Mouse (Mus musculus) liver, embryonic 15.5 days (tissue): ENCODE measurements around the gene Kctd21. TPM values are rescaled to one million over a fixed set of nuclear protein-coding genes. Genes with fewer than 3 reads are reported as not detected.
A peak's percentile ranks its signal among the peaks of the same experiment; 100 is the strongest.

ENCODE experiments used
- ATAC-seq: fragments of 200-750 bp; cut with Nextera tagmentation; 2 replicates; pipeline ENCODE4 v1.8.0; 2017; ENCODE audit warnings: moderate number of reproducible peaks, mild to moderate bottlenecking, moderate library complexity; ENCODE audit not compliant: insufficient read depth
- H3K27ac ChIP-seq: fragments of 300-500 bp; sonication (generic); replicated peaks from 2 replicates; pipeline ENCODE4 v1.5.1; 2015; ENCODE audit warnings: mild to moderate bottlenecking, inconsistent platforms
- H3K27me3 ChIP-seq: fragments of 300-500 bp; sonication (generic); 2 replicates; pipeline ENCODE4 v1.6.1; 2015; ENCODE audit warnings: mild to moderate bottlenecking, inconsistent platforms
- H3K36me3 ChIP-seq: fragments of 300-500 bp; sonication (generic); replicated peaks from 2 replicates; pipeline ENCODE4 v1.6.1; 2015; ENCODE audit warnings: moderate library complexity, mild to moderate bottlenecking, inconsistent platforms
- H3K4me1 ChIP-seq: fragments of 300-500 bp; sonication (generic); replicated peaks from 2 replicates; pipeline ENCODE4 v1.6.1; 2015; ENCODE audit warnings: inconsistent platforms
- H3K4me2 ChIP-seq: fragments of 300-500 bp; sonication (generic); 2 replicates; pipeline ENCODE4 v1.6.1; 2015; ENCODE audit warnings: moderate library complexity, mild to moderate bottlenecking, inconsistent platforms
- H3K4me3 ChIP-seq: fragments of 300-500 bp; sonication (generic); replicated peaks from 2 replicates; pipeline ENCODE4 v1.5.1; 2015; ENCODE audit warnings: mild to moderate bottlenecking, inconsistent platforms
- H3K9ac ChIP-seq: fragments of 300-500 bp; sonication (generic); 2 replicates; pipeline ENCODE4 v1.6.1; 2015; ENCODE audit warnings: moderate library complexity, mild to moderate bottlenecking, inconsistent platforms
- H3K9me3 ChIP-seq: fragments of 300-500 bp; sonication (generic); replicated peaks from 2 replicates; pipeline ENCODE4 v1.6.1; 2016; ENCODE audit warnings: inconsistent platforms
- WGBS: fragments of 180-500 bp; shearing (Covaris S2); methylation state at CpG from one replicate; pipeline ENCODE4 v1.1.7; 2015; ENCODE audit warnings: mixed read lengths; ENCODE audit not compliant: insufficient replicate concordance; 5-methylcytosine and 5-hydroxymethylcytosine counted together
- polyA plus RNA-seq: library from polyadenylated mRNA; unstranded; fragments of >200 nt; fragmentation: Nextera tagmentation; extraction: Ambion mirVana; gene quantifications from 2 replicates; pipeline ENCODE4 v1.2.1, GENCODE M21; 2015

Kctd21 gene
- polyA plus RNA-seq, 1 experiment from 2014 or later = 1.2 TPM

GRCm38 (mm10) chr7:97336678-97337077 is 4.6 kb downstream of the Kctd21 start:
- Histone ChIP-seq H3K27me3 (no peaks in the 10 kb centered on the region), H3K27ac (no peak overlapping the region), H3K4me2 (no peak overlapping the region), H3K9me3 (no peaks in the 10 kb centered on the region), H3K4me3 (no peak overlapping the region), H3K9ac (no peak overlapping the region), H3K36me3 (no peaks in the 10 kb centered on the region), H3K4me1 (peaks cover 34% of the 10 kb centered on the region)
- no peak for ATAC-seq
- WGBS = 38% methylated on average over 1 of the region's 1 CpGs

GRCm38 (mm10) chr7:97338593-97338992 is 6.5 kb downstream of the Kctd21 start:
- WGBS = 58% methylated on average over 4 of the region's 4 CpGs
- Histone ChIP-seq H3K9me3 (no peaks in the 10 kb centered on the region), H3K27me3 (no peaks in the 10 kb centered on the region), H3K9ac (no peak overlapping the region), H3K4me3 (no peak overlapping the region), H3K4me2 (no peak overlapping the region), H3K36me3 (no peaks in the 10 kb centered on the region), H3K27ac (no peak overlapping the region), H3K4me1 (peaks cover 24% of the 10 kb centered on the region)
- peak; percentile 60; the same call in 1 of the 2 replicates for ATAC-seq

- Histone ChIP-seq H3K27ac (no peak overlapping the region), H3K4me1 (peaks cover 24% of the 10 kb centered on the region), H3K36me3 (no peaks in the 10 kb centered on the region), H3K4me2 (no peak overlapping the region), H3K9me3 (no peaks in the 10 kb centered on the region), H3K27me3 (no peaks in the 10 kb centered on the region), H3K9ac (no peak overlapping the region), H3K4me3 (no peak overlapping the region)
- ATAC-seq = no peak
- WGBS = 82% methylated on average over 7 of the region's 7 CpGs
Observed at GRCm38 (mm10) chr7:97339623-97340022, 7.5 kb downstream of the Kctd21 start.

DNA sequence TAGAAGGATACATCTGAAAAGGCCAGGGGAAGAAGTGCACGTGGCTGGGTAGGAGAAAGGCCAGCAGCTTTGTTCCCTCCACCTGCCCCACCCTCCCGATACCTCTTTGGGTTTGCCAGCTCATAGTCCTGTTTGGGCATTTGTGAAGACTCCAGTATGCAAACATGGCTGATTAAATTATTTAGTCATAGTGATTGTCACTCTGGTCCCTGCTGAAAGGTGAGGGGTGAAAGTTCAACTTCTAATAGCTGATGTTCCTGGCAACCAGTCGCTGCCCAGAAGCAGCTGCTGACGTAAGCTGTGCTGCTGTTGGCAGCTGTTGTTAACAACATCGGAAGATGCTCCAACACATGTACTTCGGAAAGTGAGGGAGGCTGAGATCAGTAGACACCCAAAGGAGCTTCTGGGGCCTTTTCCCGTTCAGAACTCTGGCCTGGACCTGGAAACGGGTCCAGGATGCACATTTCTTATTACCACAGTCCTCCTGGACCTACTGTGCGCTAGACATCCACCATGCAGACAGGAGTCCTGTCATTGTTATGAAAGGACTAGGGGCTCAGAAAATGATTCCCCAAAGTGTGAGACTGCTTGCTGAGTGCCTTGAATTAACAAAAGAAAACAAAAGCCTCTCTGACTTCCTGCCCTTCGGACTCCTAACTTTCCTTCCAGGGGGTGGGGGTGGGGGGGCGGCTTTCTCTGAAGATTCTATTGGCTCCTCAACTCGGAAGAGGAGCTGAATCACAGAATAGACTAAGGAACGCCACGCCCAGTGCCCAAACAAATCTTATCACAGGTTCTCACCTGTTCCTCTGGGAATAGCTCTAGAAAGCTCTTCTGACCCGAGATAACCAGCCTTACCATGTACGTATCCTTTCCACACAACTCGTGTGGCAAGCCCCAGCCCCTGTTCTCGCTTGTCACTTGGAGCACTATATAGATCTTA is 9.1 kb downstream of the Kctd21 start:
- H3K4me2 ChIP-seq = no peak overlapping the region
- H3K9me3 ChIP-seq = no peaks in the 10 kb centered on the region
- no peak overlapping the region for H3K27ac ChIP-seq
- peaks cover 24% of the 10 kb centered on the region for H3K4me1 ChIP-seq
- no peaks in the 10 kb centered on the region for H3K36me3 ChIP-seq
- WGBS = 41% methylated on average over 18 of the region's 18 CpGs
- H3K9ac ChIP-seq = no peak overlapping the region
- no peak for ATAC-seq
- no peaks in the 10 kb centered on the region for H3K27me3 ChIP-seq
- no peak overlapping the region for H3K4me3 ChIP-seq

- Histone ChIP-seq H3K9ac (no peak overlapping the region), H3K4me2 (no peak overlapping the region), H3K4me1 (peaks cover 25% of the 10 kb centered on the region), H3K9me3 (no peaks in the 10 kb centered on the region), H3K4me3 (no peak overlapping the region), H3K27me3 (no peaks in the 10 kb centered on the region), H3K27ac (no peak overlapping the region), H3K36me3 (no peaks in the 10 kb centered on the region)
- ATAC-seq = no peak
- 43% methylated on average over 2 of the region's 2 CpGs for WGBS
Observed at GRCm38 (mm10) chr7:97342961-97343360, 10.8 kb downstream of the Kctd21 start.

DNA sequence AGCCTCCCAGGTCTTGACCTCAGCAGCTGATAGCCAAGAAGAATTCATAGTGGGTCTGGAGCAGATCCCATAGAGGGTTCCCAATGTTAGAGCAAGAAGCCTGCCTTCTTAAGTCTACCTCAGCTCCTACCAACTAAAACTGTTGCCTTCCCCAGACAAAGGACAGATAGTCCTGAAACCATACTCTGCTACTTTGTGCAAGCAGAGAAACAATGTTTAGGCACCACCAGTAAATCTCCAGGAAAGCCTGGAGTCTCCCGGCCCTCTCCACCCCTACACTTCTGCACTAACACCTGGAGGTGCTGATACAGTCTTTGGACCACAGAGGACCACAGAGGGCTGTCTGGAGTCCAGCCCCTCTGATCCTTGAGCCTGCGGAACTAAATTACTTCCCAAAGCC is 12.5 kb downstream of the Kctd21 start:
- Histone ChIP-seq H3K36me3 (no peaks in the 10 kb centered on the region), H3K4me3 (no peak overlapping the region), H3K4me1 (peaks cover 21% of the 10 kb centered on the region), H3K27ac (no peak overlapping the region), H3K27me3 (no peaks in the 10 kb centered on the region), H3K4me2 (no peak overlapping the region), H3K9ac (no peak overlapping the region), H3K9me3 (no peaks in the 10 kb centered on the region)
- no peak for ATAC-seq
- 77% methylated on average over 2 of the region's 2 CpGs for WGBS

GRCm38 (mm10) chr7:97345229-97345871 is 13.2 kb downstream of the Kctd21 start:
- Histone ChIP-seq H3K27ac (no peak overlapping the region), H3K9me3 (no peaks in the 10 kb centered on the region), H3K9ac (no peak overlapping the region), H3K4me1 (peaks cover 21% of the 10 kb centered on the region), H3K4me3 (no peak overlapping the region), H3K4me2 (no peak overlapping the region), H3K36me3 (no peaks in the 10 kb centered on the region), H3K27me3 (no peaks in the 10 kb centered on the region)
- no peak for ATAC-seq
- 64% methylated on average over 10 of the region's 10 CpGs for WGBS

GRCm38 (mm10) chr7:97346111-97346821 is 14.1 kb downstream of the Kctd21 start:
- no peaks in the 10 kb centered on the region for H3K9me3 ChIP-seq
- no peak overlapping the region for H3K4me3 ChIP-seq
- no peaks in the 10 kb centered on the region for H3K27me3 ChIP-seq
- 50% methylated on average over 9 of the region's 9 CpGs for WGBS
- H3K9ac ChIP-seq = 0 out of 2 replicates have a peak overlapping the region, but pooled peaks have one; percentile 4
- H3K4me2 ChIP-seq = peak overlapping the region; percentile 23; the same call in 1 of the 2 replicates
- ATAC-seq = peak; percentile 33; the same call in 1 of the 2 replicates
- H3K4me1 ChIP-seq = peaks cover 15% of the 10 kb centered on the region
- no peak overlapping the region for H3K27ac ChIP-seq
- H3K36me3 ChIP-seq = no peaks in the 10 kb centered on the region

- H3K4me1 ChIP-seq = peaks cover 10% of the 10 kb centered on the region
- no peaks in the 10 kb centered on the region for H3K9me3 ChIP-seq
- no peak overlapping the region for H3K4me3 ChIP-seq
- 0 out of 2 replicates have a peak overlapping the region, but pooled peaks have one; percentile 4 for H3K9ac ChIP-seq
- no peaks in the 10 kb centered on the region for H3K36me3 ChIP-seq
- no peaks in the 10 kb centered on the region for H3K27me3 ChIP-seq
- H3K4me2 ChIP-seq = peak overlapping the region; percentile 23; the same call in 1 of the 2 replicates
- 22% methylated on average over 4 of the region's 4 CpGs for WGBS
- no peak overlapping the region for H3K27ac ChIP-seq
- ATAC-seq = peak; percentile 71; the same call in 1 of the 2 replicates
Observed at GRCm38 (mm10) chr7:97346822-97347166, 14.7 kb downstream of the Kctd21 start.

DNA sequence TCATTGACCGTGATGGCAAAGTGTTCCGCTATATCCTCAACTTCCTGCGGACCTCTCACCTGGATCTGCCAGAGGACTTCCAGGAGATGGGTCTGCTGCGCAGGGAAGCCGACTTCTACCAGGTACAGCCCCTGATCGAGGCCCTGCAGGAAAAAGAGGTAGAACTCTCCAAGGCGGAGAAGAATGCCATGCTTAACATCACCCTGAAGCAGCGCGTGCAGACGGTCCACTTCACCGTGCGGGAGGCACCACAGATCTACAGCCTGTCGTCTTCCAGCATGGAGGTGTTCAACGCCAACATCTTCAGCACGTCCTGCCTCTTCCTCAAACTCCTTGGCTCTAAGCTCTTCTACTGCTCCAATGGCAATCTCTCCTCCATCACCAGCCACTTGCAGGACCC is 15.3 kb downstream of the Kctd21 start:
- Histone ChIP-seq H3K9ac (no peak overlapping the region), H3K27me3 (no peaks in the 10 kb centered on the region), H3K36me3 (no peaks in the 10 kb centered on the region), H3K4me1 (peaks cover 5% of the 10 kb centered on the region), H3K9me3 (no peaks in the 10 kb centered on the region), H3K4me3 (no peak overlapping the region), H3K27ac (no peak overlapping the region), H3K4me2 (no peak overlapping the region)
- ATAC-seq = no peak
- WGBS = 84% methylated on average over 15 of the region's 15 CpGs

DNA sequence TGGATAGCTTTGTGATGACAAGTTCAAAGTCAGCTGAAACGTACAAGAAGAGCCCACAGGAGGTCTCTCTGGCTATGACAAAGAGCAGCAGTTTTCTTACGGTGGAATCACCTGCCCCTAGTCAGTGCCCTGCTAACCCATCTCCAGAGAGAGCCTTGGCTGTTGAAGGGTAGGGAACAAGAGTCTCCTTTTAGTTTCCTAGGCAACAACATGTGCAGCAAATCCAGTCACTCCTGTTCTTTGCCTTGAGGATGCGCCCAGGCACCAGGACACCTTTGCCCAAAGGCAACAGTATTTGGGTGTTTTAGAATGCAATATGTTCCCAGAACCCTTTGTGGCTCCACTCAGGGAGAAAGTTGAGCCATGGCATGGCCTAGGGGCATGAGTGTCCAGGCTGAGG is 16.2 kb downstream of the Kctd21 start:
- H3K4me3 ChIP-seq = no peak overlapping the region
- no peak overlapping the region for H3K27ac ChIP-seq
- no peaks in the 10 kb centered on the region for H3K27me3 ChIP-seq
- 72% methylated on average over 3 of the region's 3 CpGs for WGBS
- no peaks in the 10 kb centered on the region for H3K36me3 ChIP-seq
- no peak for ATAC-seq
- no peaks in the 10 kb centered on the region for H3K9me3 ChIP-seq
- no peak overlapping the region for H3K4me2 ChIP-seq
- peaks cover 5% of the 10 kb centered on the region for H3K4me1 ChIP-seq
- H3K9ac ChIP-seq = no peak overlapping the region
